Mouse (Mus musculus) limb, embryonic 14.5 days (tissue): ENCODE results near the gene Rgs1. TPM values are rescaled to one million over a fixed set of nuclear protein-coding genes. Genes with fewer than 3 reads are reported as not detected.

Experiments
- ATAC-seq: fragments of 200-750 bp; cut with Nextera tagmentation; 2 replicates; pipeline ENCODE4 v1.8.0; 2017; ENCODE audit warnings: low read depth, moderate number of reproducible peaks, moderate TSS enrichment; ENCODE audit not compliant: low FRiP score
- DNase-seq: peaks from one replicate; pipeline ENCODE4 v3.0.0-alpha.2; 2015; ENCODE audit warnings: low spot score
- H3K27ac ChIP-seq: fragments of 300-500 bp; sonication (generic); replicated peaks from 2 replicates; pipeline ENCODE4 v1.5.1; 2014; ENCODE audit warnings: low read depth, mild to moderate bottlenecking, low read length, moderate library complexity, mixed read lengths
- H3K27me3 ChIP-seq: fragments of 300-500 bp; sonication (generic); 2 replicates; pipeline ENCODE4 v1.6.1; 2014; ENCODE audit warnings: low read length, mixed read lengths; ENCODE audit not compliant: control insufficient read depth, insufficient read depth
- H3K36me3 ChIP-seq: fragments of 300-500 bp; sonication (generic); 2 replicates; pipeline ENCODE4 v1.6.1; 2014; ENCODE audit warnings: mild to moderate bottlenecking, low read length, moderate library complexity, mixed read lengths; ENCODE audit not compliant: control insufficient read depth, insufficient read depth
- H3K4me1 ChIP-seq: fragments of 300-500 bp; sonication (generic); 2 replicates; pipeline ENCODE4 v1.6.1; 2014; ENCODE audit warnings: antibody characterized with exemption, low read length, mixed read lengths; ENCODE audit not compliant: control insufficient read depth, insufficient read depth
- H3K4me2 ChIP-seq: fragments of 300-500 bp; sonication (generic); replicated peaks from 2 replicates; pipeline ENCODE4 v1.6.1; 2014; ENCODE audit warnings: low read depth, mild to moderate bottlenecking, low read length, moderate library complexity; ENCODE audit not compliant: severe bottlenecking
- H3K4me3 ChIP-seq: fragments of 300-500 bp; sonication (generic); replicated peaks from 2 replicates; pipeline ENCODE4 v1.5.1; 2014; ENCODE audit warnings: low read length
- H3K9ac ChIP-seq: fragments of 300-500 bp; sonication (generic); 2 replicates; pipeline ENCODE4 v1.6.1; 2014; ENCODE audit warnings: mild to moderate bottlenecking, low read depth, low read length, moderate library complexity; ENCODE audit not compliant: severe bottlenecking
- H3K9me3 ChIP-seq: fragments of 300-500 bp; sonication (generic); 2 replicates; pipeline ENCODE4 v1.6.1; 2016; ENCODE audit warnings: low read length; ENCODE audit not compliant: control insufficient read depth
- POLR2A ChIP-seq: fragments of 200-500 bp; IDR thresholded peaks from 2 replicates; pipeline ENCODE4 v1.8.0; 2012; ENCODE audit warnings: inconsistent platforms, mild to moderate bottlenecking, moderate library complexity, borderline replicate concordance; ENCODE audit not compliant: insufficient read depth, insufficient read length; ENCODE audit errors: extremely low read depth
- WGBS: fragments of 180-500 bp; shearing (Covaris S2); extraction: QIAGEN DNeasy Blood & Tissue Kit; methylation state at CpG from one replicate; pipeline ENCODE4 v1.1.7; 2014; 5-methylcytosine and 5-hydroxymethylcytosine counted together
- polyA plus RNA-seq, 2 experiments: library from polyadenylated mRNA; depleted of rRNA in 1 of 2; stranded (reverse) in 1 of 2; unstranded in 1 of 2; fragments of >200 nt; fragmentation: Nextera tagmentation in 1 of 2; extraction: Ambion mirVana in 1 of 2; gene quantifications; 2 replicates each; pipeline versions ENCODE4 v1.2.1 to v1.2.3; 2012 to 2014

Gene Rgs1
- polyA plus RNA-seq (2012; rRNA removed) (0.34 and 0.40 TPM in 2 replicates), polyA plus RNA-seq (2014; fragmentation: Nextera tagmentation; extraction: Ambion mirVana) (0.51 and 1.2 TPM in 2 replicates)

DNA sequence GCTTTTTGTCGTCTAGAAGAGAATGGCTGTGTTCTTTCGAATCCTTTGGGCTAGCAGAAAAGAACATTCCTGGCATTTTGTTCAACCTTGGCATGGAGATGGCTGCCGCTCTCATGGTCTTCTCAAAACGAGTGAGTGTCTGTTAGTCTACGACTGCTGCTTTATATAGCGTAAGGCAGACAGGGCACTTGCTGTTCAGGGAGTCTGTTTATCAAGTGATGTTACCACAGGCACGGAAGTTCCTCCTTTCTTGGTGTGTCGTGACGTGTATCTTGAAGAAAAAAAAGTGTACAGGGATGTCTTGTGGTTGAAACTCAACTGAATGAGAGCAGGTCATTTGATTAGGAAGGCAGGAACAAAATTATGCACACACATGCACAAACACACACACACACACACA lies at the start of gene Rgs1:
TSS of gene Rgs1 (minus strand) at position 320 of the 400 bp plus-strand sequence.
- no peak within 1 kb of the TSS for H3K27ac ChIP-seq
- ATAC-seq (no peak), DNase-seq (no peak)
- no peaks in the 10 kb centered on the region for H3K4me1 ChIP-seq
- no peaks in the 10 kb centered on the region for H3K36me3 ChIP-seq
- H3K27me3 ChIP-seq: no peaks in the 10 kb centered on the region
- H3K4me2 ChIP-seq: no peak within 1 kb of the TSS
- H3K9ac ChIP-seq: no peak within 1 kb of the TSS
- 71% methylated on average over 9 of the region's 9 CpGs for WGBS
- TF ChIP-seq POLR2A: no peak
- H3K9me3 ChIP-seq: no peaks in the 10 kb centered on the region
- H3K4me3 ChIP-seq: no peak within 1 kb of the TSS

- H3K4me1 ChIP-seq: no peaks in the 10 kb centered on the region
- H3K27ac ChIP-seq: no peak overlapping the region
- H3K4me3 ChIP-seq: no peak overlapping the region
- no peak overlapping the region for H3K9ac ChIP-seq
- H3K27me3 ChIP-seq: no peaks in the 10 kb centered on the region
- TF ChIP-seq POLR2A: no peak
- ATAC-seq (no peak), DNase-seq (no peak)
- no peaks in the 10 kb centered on the region for H3K36me3 ChIP-seq
- WGBS: 77% methylated on average over 3 of the region's 3 CpGs
- H3K9me3 ChIP-seq: no peaks in the 10 kb centered on the region
- H3K4me2 ChIP-seq: no peak overlapping the region
Measured at GRCm38 (mm10) chr1:144283020-144284014, 34.3 kb upstream of the Rgs1 start.

GRCm38 (mm10) chr1:144280056-144280455 lies 31.0 kb upstream of the Rgs1 start:
- Histone ChIP-seq H3K4me1 (no peaks in the 10 kb centered on the region), H3K36me3 (no peaks in the 10 kb centered on the region), H3K27me3 (no peaks in the 10 kb centered on the region), H3K9ac (no peak overlapping the region), H3K4me3 (no peak overlapping the region), H3K9me3 (no peaks in the 10 kb centered on the region), H3K4me2 (no peak overlapping the region), H3K27ac (no peak overlapping the region)
- no peak for TF ChIP-seq POLR2A
- 72% methylated on average over 4 of the region's 4 CpGs for WGBS
- no peak for ATAC-seq
- DNase-seq: no peak

GRCm38 (mm10) chr1:144272991-144273390 lies 23.9 kb upstream of the Rgs1 start:
- Histone ChIP-seq H3K27me3 (no peaks in the 10 kb centered on the region), H3K27ac (no peak overlapping the region), H3K9me3 (no peaks in the 10 kb centered on the region), H3K4me1 (no peaks in the 10 kb centered on the region), H3K9ac (no peak overlapping the region), H3K4me2 (no peak overlapping the region), H3K36me3 (no peaks in the 10 kb centered on the region), H3K4me3 (no peak overlapping the region)
- ATAC-seq (no peak), DNase-seq (no peak)
- no peak for TF ChIP-seq POLR2A
- WGBS: 82% methylated on average over 2 of the region's 2 CpGs

- H3K36me3 ChIP-seq: no peaks in the 10 kb centered on the region
- WGBS: 91% methylated on average over 2 of the region's 2 CpGs
- no peak overlapping the region for H3K4me3 ChIP-seq
- H3K27ac ChIP-seq: no peak overlapping the region
- no peaks in the 10 kb centered on the region for H3K4me1 ChIP-seq
- no peaks in the 10 kb centered on the region for H3K9me3 ChIP-seq
- H3K4me2 ChIP-seq: no peak overlapping the region
- no peak overlapping the region for H3K9ac ChIP-seq
- TF ChIP-seq POLR2A: no peak
- ATAC-seq (no peak), DNase-seq (no peak)
- no peaks in the 10 kb centered on the region for H3K27me3 ChIP-seq
Measured at GRCm38 (mm10) chr1:144269112-144269511, 20.1 kb upstream of the Rgs1 start.
